Mouse (Mus musculus) heart, adult 18-20 months (tissue): ENCODE measurements around the gene Gm42674. TPM values are rescaled to one million over a fixed set of nuclear protein-coding genes. Genes with fewer than 3 reads are reported as not detected.
A peak's percentile ranks its signal among the peaks of the same experiment; 100 is the strongest.

Experiments used
- DNase-seq, 2 experiments: peaks; one replicate each; pipeline ENCODE4 v3.0.0; 2021 to 2022; ENCODE audit warnings: mixed read lengths in 1 of 2
- total RNA-seq, 2 experiments: library from RNA; stranded (reverse); gene quantifications; 2 replicates each; pipeline ENCODE4 v1.2.3; 2021

Gene Gm42674
- total RNA-seq, 2 experiments from 2014 or later, result not detected

- no peak for DNase-seq
Observed at GRCm38 (mm10) chr3:90598212-90598611, 3.5 kb upstream of the Gm42674 start.

- peak; percentile 51 to 76 for DNase-seq
Observed at GRCm38 (mm10) chr3:90599401-90599800, 2.3 kb upstream of the Gm42674 start.

- no peak for DNase-seq
Observed at GRCm38 (mm10) chr3:90600036-90600435, 1.7 kb upstream of the Gm42674 start.

GRCm38 (mm10) chr3:90600458-90601195 lies 1.1 kb upstream of the Gm42674 start:
- peak; percentile 71 to 81 for DNase-seq

GRCm38 (mm10) chr3:90603623-90604022 lies 1.9 kb downstream of the Gm42674 start, which contains the start of gene S100a4:
S100a4 (plus strand) TSS chr3:90603771.
- DNase-seq, result peak; percentile 47 to 61

GRCm38 (mm10) chr3:90604416-90604815 lies 2.7 kb downstream of the Gm42674 start:
- peak; percentile 90 to 91 for DNase-seq

GRCm38 (mm10) chr3:90605049-90605448 lies 3.3 kb downstream of the Gm42674 start:
- DNase-seq, result no peak

GRCm38 (mm10) chr3:90605736-90606135 lies 4.0 kb downstream of the Gm42674 start:
- DNase-seq, result no peak

- peak; percentile 58 to 75 for DNase-seq
Observed at GRCm38 (mm10) chr3:90606185-90606584, 4.5 kb downstream of the Gm42674 start.

- DNase-seq, result no peak
Observed at GRCm38 (mm10) chr3:90607361-90607760, 5.7 kb downstream of the Gm42674 start.

- DNase-seq, result no peak
Observed at GRCm38 (mm10) chr3:90608223-90608622, 6.5 kb downstream of the Gm42674 start, which contains the start of gene S100a5. S100a5 (plus strand) TSS chr3:90608523.

- DNase-seq, result no peak
Observed at GRCm38 (mm10) chr3:90609102-90609501, 7.4 kb downstream of the Gm42674 start.

GRCm38 (mm10) chr3:90611494-90611893 lies 9.8 kb downstream of the Gm42674 start:
- no peak for DNase-seq

GRCm38 (mm10) chr3:90612061-90612460 lies 10.4 kb downstream of the Gm42674 start:
- no peak for DNase-seq

GRCm38 (mm10) chr3:90612728-90613291 lies 11.1 kb downstream of the Gm42674 start, which contains the start of gene S100a6:
S100a6 (plus strand) TSS chr3:90612882.
- DNase-seq, result peak; percentile 83 to 88

GRCm38 (mm10) chr3:90613461-90614147 lies 11.9 kb downstream of the Gm42674 start:
- DNase-seq, result peak in 1 of 2 experiments; percentile 47

- no peak for DNase-seq
Observed at GRCm38 (mm10) chr3:90614148-90614530, 12.4 kb downstream of the Gm42674 start.

- peak in 1 of 2 experiments; percentile 42 for DNase-seq
Observed at GRCm38 (mm10) chr3:90614611-90615251, 13.0 kb downstream of the Gm42674 start.

- peak; percentile 85 to 86 for DNase-seq
Observed at GRCm38 (mm10) chr3:90615415-90615814, 13.7 kb downstream of the Gm42674 start.

GRCm38 (mm10) chr3:90615911-90616310 lies 14.2 kb downstream of the Gm42674 start:
- DNase-seq, result no peak

GRCm38 (mm10) chr3:90617586-90617985 lies 15.9 kb downstream of the Gm42674 start:
- DNase-seq, result no peak

- no peak for DNase-seq
Observed at GRCm38 (mm10) chr3:90621552-90621951, 19.8 kb downstream of the Gm42674 start.
